Mouse (Mus musculus): ENCODE results near the gene Cbr2.

DNA sequence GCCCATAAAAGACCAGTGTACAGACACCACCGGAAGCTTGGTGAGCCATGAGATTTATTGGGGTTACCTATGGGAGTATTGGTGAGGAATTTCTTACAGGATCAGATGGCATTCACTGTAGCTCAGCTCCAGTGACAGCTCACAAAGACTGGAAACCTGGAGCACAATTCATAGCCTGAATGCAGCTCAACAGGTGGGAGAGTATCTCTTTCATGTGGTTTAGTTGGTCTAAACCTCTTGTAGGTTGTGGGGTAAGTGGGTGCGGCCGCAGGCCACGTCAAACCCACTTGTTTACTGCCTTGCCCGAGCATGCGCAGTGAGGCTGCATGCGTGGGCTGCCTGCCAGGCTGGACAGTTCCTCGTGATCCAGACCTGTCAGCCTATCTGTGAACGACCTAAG, 28.3 kb upstream of the Cbr2 start:
- TF ChIP-seq CTCF (IDR thresholded peaks at IDR 0.05; ENCODE audit: borderline replicate concordance, insufficient read depth, low read length) (no peak), POLR2A (IDR thresholded peaks at IDR 0.05; ENCODE audit: low read depth, low read length) (no peak)
